Mouse (Mus musculus): ENCODE measurements at regions not wholly inside any gene's neighbourhood (a gene's known extent, or its start where the extent isn't known, plus 50 kb on each side); places are given as distances from the start of the nearest gene placed in this dataset.

- no peak overlapping the region for H3K4me3 ChIP-seq (replicated peaks; ENCODE audit: low read length)
Measured at GRCm38 (mm10) chr1:159429926-159430325, 93.6 kb upstream of the Tnr start.

GRCm38 (mm10) chr1:159433521-159433920 lies 90.0 kb upstream of the Tnr start:
- no peak for TF ChIP-seq CTCF (conservative IDR thresholded peaks at IDR 0.05; ENCODE audit: low read length)
- TF ChIP-seq NANOG (IDR thresholded peaks at IDR 0.05; ENCODE audit: borderline replicate concordance, low read length), result no peak
- TF ChIP-seq POU5F1 (IDR thresholded peaks at IDR 0.05; ENCODE audit: borderline replicate concordance, low read length), result no peak
- Histone ChIP-seq H3K4me1 (replicated peaks; ENCODE audit: low read depth, low read length) (peaks cover 7% of the 10 kb centered on the region; the same call in 1 of the 2 replicates), H3K4me3 (replicated peaks; ENCODE audit: low read length) (no peak overlapping the region)

More at GRCm38 (mm10) chr1:159429926-159430325, 93.6 kb upstream of the Tnr start:
- no peak for TF ChIP-seq NANOG (IDR thresholded peaks at IDR 0.05; ENCODE audit: borderline replicate concordance, low read length)
- TF ChIP-seq POU5F1 (IDR thresholded peaks at IDR 0.05; ENCODE audit: borderline replicate concordance, low read length), result peak; percentile 37; the same call in 1 of the 2 replicates
- Histone ChIP-seq H3K27me3 (ENCODE audit: insufficient read depth, low read length) (no peaks in the 10 kb centered on the region), H3K9me3 (ENCODE audit: low read length) (no peaks in the 10 kb centered on the region), H3K36me3 (ENCODE audit: insufficient read depth, low read length) (no peaks in the 10 kb centered on the region), H3K4me1 (replicated peaks; ENCODE audit: low read depth, low read length) (peaks cover 12% of the 10 kb centered on the region)

DNA sequence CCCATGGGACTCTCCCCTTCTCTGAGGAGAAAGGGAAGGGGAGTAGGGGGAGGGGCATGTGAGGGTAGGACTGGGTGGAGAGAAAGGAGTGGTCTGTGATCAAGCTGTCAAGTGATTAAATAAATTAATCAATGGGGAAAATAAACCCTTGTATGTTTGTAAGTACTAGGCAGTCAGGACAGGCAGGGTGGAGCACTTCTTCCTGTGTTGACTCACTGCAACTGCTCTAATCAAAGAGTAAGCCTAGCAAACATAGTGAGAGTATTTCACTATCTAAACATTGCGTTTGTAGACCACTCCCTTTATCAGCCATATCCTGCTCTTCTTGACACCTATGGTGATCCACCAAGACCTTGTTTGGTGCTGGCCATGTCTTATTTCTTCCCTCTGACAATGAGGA lies 82.8 kb upstream of the Tnr start:
- Histone ChIP-seq H3K36me3 (ENCODE audit: insufficient read depth, low read length) (no peaks in the 10 kb centered on the region), H3K9me3 (ENCODE audit: low read length) (no peaks in the 10 kb centered on the region), H3K4me3 (replicated peaks; ENCODE audit: low read length) (no peak overlapping the region), H3K27me3 (ENCODE audit: insufficient read depth, low read length) (no peaks in the 10 kb centered on the region), H3K4me1 (replicated peaks; ENCODE audit: low read depth, low read length) (no peaks in the 10 kb centered on the region)
- no peak for TF ChIP-seq CTCF (conservative IDR thresholded peaks at IDR 0.05; ENCODE audit: low read length)
- TF ChIP-seq NANOG (IDR thresholded peaks at IDR 0.05; ENCODE audit: borderline replicate concordance, low read length), result no peak
- no peak for TF ChIP-seq POU5F1 (IDR thresholded peaks at IDR 0.05; ENCODE audit: borderline replicate concordance, low read length)

More at GRCm38 (mm10) chr1:159433521-159433920, 90.0 kb upstream of the Tnr start:
- no peaks in the 10 kb centered on the region for H3K27me3 ChIP-seq (ENCODE audit: insufficient read depth, low read length)
- no peaks in the 10 kb centered on the region for H3K36me3 ChIP-seq (ENCODE audit: insufficient read depth, low read length)
- H3K9me3 ChIP-seq (ENCODE audit: low read length), result no peaks in the 10 kb centered on the region

DNA sequence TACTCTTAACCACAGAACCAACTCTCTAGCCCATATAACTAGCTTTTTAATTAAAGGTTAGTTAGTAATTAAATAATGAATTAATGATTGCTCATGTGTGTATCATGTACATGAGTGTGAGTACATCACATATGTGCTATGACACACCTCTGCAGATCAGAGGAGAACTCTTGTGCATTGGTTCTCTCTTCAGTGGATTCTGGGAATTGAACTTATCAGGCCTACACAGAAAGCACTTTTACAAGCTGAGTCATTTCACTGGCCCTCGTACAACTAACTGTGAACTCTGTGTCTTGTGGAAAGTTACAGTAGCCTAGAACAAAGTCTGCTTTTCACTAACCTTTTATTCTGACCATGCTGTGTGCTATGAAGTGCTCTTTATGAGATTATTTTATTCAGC lies 79.5 kb upstream of the Tnr start:
- Histone ChIP-seq H3K36me3 (ENCODE audit: insufficient read depth, low read length) (no peaks in the 10 kb centered on the region), H3K9me3 (ENCODE audit: low read length) (no peaks in the 10 kb centered on the region), H3K27me3 (ENCODE audit: insufficient read depth, low read length) (no peaks in the 10 kb centered on the region), H3K4me3 (replicated peaks; ENCODE audit: low read length) (no peak overlapping the region), H3K4me1 (replicated peaks; ENCODE audit: low read depth, low read length) (no peaks in the 10 kb centered on the region)
- TF ChIP-seq CTCF (conservative IDR thresholded peaks at IDR 0.05; ENCODE audit: low read length), result no peak
- no peak for TF ChIP-seq POU5F1 (IDR thresholded peaks at IDR 0.05; ENCODE audit: borderline replicate concordance, low read length)
- no peak for TF ChIP-seq NANOG (IDR thresholded peaks at IDR 0.05; ENCODE audit: borderline replicate concordance, low read length)

DNA sequence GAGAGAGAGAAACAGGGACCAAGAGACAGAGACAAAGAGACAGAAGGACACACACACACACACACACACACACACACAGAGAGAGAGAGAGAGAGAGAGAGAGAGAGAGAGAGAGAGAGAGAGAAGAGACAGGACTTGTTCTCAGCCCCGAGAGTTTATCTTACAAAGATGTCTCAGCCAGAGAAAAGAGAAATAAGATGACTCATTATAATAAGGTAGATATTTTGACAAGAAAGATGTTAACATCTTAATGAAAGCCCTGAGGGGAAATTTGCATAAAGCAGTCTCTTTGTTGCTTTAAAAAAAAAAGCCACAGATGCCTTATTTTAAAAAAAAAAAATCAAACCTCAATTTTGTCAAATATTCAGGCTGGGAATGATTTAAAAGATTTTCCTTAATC lies 78.1 kb upstream of the Tnr start:
- Histone ChIP-seq H3K36me3 (ENCODE audit: insufficient read depth, low read length) (no peaks in the 10 kb centered on the region), H3K4me1 (replicated peaks; ENCODE audit: low read depth, low read length) (no peaks in the 10 kb centered on the region), H3K9me3 (ENCODE audit: low read length) (no peaks in the 10 kb centered on the region), H3K4me3 (replicated peaks; ENCODE audit: low read length) (no peak overlapping the region), H3K27me3 (ENCODE audit: insufficient read depth, low read length) (no peaks in the 10 kb centered on the region)
- TF ChIP-seq POU5F1 (IDR thresholded peaks at IDR 0.05; ENCODE audit: borderline replicate concordance, low read length) (no peak), NANOG (IDR thresholded peaks at IDR 0.05; ENCODE audit: borderline replicate concordance, low read length) (no peak), CTCF (conservative IDR thresholded peaks at IDR 0.05; ENCODE audit: low read length) (no peak)

DNA sequence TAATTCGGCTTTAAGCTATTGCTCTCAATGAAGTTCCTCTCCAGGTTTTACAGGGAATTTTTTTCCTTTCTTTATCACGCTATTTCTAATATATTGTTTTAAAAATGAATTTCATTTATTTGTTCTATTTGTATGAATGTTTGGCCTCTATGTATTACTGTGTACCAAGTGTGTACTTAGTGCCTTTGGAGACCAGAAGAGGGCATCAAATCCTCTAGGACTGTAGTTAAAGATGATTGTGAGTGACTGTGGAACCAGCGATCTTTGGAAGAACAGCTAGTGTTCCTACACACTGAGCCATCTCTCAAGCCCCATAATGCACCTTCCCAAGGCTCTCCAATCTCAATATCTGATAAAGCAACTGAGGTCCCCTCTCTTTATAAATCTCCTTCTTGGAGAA lies 72.1 kb upstream of the Tnr start:
- Histone ChIP-seq H3K27me3 (ENCODE audit: insufficient read depth, low read length) (no peaks in the 10 kb centered on the region), H3K9me3 (ENCODE audit: low read length) (no peaks in the 10 kb centered on the region), H3K36me3 (ENCODE audit: insufficient read depth, low read length) (no peaks in the 10 kb centered on the region), H3K4me3 (replicated peaks; ENCODE audit: low read length) (no peak overlapping the region), H3K4me1 (replicated peaks; ENCODE audit: low read depth, low read length) (no peaks in the 10 kb centered on the region)
- TF ChIP-seq POU5F1 (IDR thresholded peaks at IDR 0.05; ENCODE audit: borderline replicate concordance, low read length) (no peak), NANOG (IDR thresholded peaks at IDR 0.05; ENCODE audit: borderline replicate concordance, low read length) (no peak), CTCF (conservative IDR thresholded peaks at IDR 0.05; ENCODE audit: low read length) (no peak)

DNA sequence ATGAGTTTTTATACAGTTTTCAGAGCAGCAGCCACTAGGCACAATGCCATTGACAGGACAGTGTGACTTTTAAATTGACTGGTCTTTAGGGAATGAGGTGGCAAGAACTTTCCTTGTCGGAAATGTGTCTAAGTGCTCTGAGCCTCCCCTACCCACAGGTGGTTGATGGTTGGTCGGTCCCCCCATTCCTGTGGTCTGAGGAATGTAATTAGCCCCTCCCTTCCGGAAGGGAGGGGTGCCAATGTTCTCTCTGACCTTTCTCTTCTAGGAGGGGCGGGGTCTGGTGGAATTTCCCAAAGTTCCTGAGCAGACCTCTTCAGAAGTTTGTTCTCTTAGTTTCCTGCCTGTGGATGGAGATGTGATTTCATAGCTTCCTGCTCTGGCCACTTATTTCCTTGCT lies 62.7 kb upstream of the Tnr start:
- no peaks in the 10 kb centered on the region for H3K36me3 ChIP-seq (ENCODE audit: insufficient read depth, low read length)
- 0 out of 2 replicates have a peak, but pooled peaks cover 4% of the 10 kb centered on the region for H3K4me1 ChIP-seq (replicated peaks; ENCODE audit: low read depth, low read length)
- no peaks in the 10 kb centered on the region for H3K27me3 ChIP-seq (ENCODE audit: insufficient read depth, low read length)
- peaks cover 13% of the 10 kb centered on the region for H3K9me3 ChIP-seq (ENCODE audit: low read length)
- TF ChIP-seq NANOG (IDR thresholded peaks at IDR 0.05; ENCODE audit: borderline replicate concordance, low read length) (no peak), POU5F1 (IDR thresholded peaks at IDR 0.05; ENCODE audit: borderline replicate concordance, low read length) (no peak), CTCF (conservative IDR thresholded peaks at IDR 0.05; ENCODE audit: low read length) (no peak)
- no peak overlapping the region for H3K4me3 ChIP-seq (replicated peaks; ENCODE audit: low read length)

DNA sequence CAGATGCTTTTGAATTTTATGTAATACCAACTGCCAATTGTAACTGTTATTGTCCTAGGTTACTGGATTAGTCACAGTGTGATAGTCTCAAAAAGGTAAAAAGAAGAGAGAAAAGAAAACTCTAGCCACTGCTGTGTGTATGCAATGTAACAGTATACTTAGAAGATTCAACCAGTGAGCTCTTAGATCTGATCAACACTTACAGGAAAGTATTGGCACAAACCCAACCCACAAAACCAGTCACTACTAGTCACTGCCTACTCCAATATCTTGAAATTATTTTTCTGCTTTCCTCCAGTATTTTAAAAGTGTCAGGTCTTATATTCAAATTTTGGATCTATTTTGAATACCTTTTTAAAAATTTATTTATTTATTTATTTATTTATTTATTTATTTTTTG lies 52.6 kb upstream of the Tnr start:
- Histone ChIP-seq H3K9me3 (ENCODE audit: low read length) (no peaks in the 10 kb centered on the region), H3K27me3 (ENCODE audit: insufficient read depth, low read length) (no peaks in the 10 kb centered on the region)
- no peak for TF ChIP-seq CTCF (conservative IDR thresholded peaks at IDR 0.05; ENCODE audit: low read length)
- TF ChIP-seq NANOG (IDR thresholded peaks at IDR 0.05; ENCODE audit: borderline replicate concordance, low read length), result no peak
- TF ChIP-seq POU5F1 (IDR thresholded peaks at IDR 0.05; ENCODE audit: borderline replicate concordance, low read length), result no peak

More for the DNA sequence above, 52.6 kb upstream of the Tnr start:
- no peaks in the 10 kb centered on the region for H3K4me1 ChIP-seq (replicated peaks; ENCODE audit: low read depth, low read length)
- H3K36me3 ChIP-seq (ENCODE audit: insufficient read depth, low read length), result no peaks in the 10 kb centered on the region
- H3K4me3 ChIP-seq (replicated peaks; ENCODE audit: low read length), result no peak overlapping the region

All from E14TG2a.4 (cell line).